Mouse (Mus musculus): ENCODE results near the gene Trim24. TPM values are rescaled to one million over a fixed set of nuclear protein-coding genes. Genes with fewer than 3 reads are reported as not detected.
"Not testable (repeated sequence)": the region's sequence is repeated elsewhere in the genome, so short reads cannot be mapped to it uniquely, and the experiment has no call there.

The Trim24 gene
- polyA plus RNA-seq, 1 experiment from 2014 or later: 32.6 TPM

DNA sequence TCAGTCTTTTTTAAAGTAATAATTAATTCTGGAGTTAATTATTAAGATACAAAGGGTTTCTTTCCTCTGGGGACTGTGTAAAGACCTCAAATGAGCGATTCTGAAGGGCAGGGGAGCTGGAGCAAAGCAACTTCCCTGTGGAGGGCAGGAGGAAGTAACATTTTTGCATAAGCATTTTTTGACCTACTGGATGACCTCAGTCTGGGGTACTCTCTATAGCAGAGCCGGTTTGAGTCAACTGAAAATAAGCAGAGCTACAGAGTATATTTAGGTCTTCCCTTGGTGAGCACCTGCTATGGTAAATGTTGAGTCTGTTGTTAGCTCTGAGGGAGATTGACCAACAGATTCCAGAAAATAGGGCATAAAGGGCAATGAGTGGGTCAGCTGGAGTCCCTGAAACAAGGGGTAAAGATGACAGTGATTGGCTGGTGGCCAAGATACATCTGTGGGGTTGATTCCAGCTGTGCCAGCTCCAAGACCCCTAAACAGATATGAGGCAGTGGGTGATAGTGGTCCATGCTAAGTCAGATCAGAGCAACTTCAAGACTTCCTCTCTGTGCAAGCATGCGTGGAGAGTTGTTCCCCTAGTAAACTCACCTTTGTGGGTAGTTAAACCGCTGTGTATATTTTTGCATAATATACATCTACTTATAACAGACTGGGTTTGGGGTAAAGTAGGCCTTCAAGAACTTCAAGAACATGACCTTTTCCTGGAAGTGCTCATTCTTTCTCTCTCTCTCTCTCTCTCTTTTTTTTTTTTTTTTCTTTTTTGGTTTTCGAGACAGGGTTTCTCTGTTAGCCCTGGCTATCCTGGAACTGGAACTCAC, 27.6 kb upstream of the Trim24 start:
- peaks cover 4% of the 10 kb centered on the region; the same call in 1 of the 2 replicates for H3K9me3 ChIP-seq (ENCODE audit: control insufficient read depth, low read length)
- no peaks in the 10 kb centered on the region for H3K4me1 ChIP-seq (replicated peaks; ENCODE audit: control insufficient read depth, insufficient read depth, low read length)
- 84% methylated on average over 5 of the region's 5 CpGs for WGBS
- no peak for ATAC-seq (ENCODE audit: low FRiP score)
- H3K27me3 ChIP-seq (ENCODE audit: control insufficient read depth, insufficient read depth, low read length): no peaks in the 10 kb centered on the region
- no peak for DNase-seq (ENCODE audit: low spot score)
- H3K4me3 ChIP-seq (replicated peaks; ENCODE audit: low read length): no peak overlapping the region
- H3K4me2 ChIP-seq (replicated peaks): no peak overlapping the region
- H3K9ac ChIP-seq: no peak overlapping the region
- no peak overlapping the region for H3K27ac ChIP-seq
- no peaks in the 10 kb centered on the region for H3K36me3 ChIP-seq (replicated peaks; ENCODE audit: control insufficient read depth, insufficient read depth)

GRCm38 (mm10) chr6:37843647-37844273, 26.9 kb upstream of the Trim24 start:
- Histone ChIP-seq H3K9me3 (ENCODE audit: control insufficient read depth, low read length) (peaks cover 11% of the 10 kb centered on the region), H3K4me3 (replicated peaks; ENCODE audit: low read length) (no peak overlapping the region), H3K36me3 (replicated peaks; ENCODE audit: control insufficient read depth, insufficient read depth) (no peaks in the 10 kb centered on the region), H3K4me2 (replicated peaks) (no peak overlapping the region), H3K4me1 (replicated peaks; ENCODE audit: control insufficient read depth, insufficient read depth, low read length) (no peaks in the 10 kb centered on the region), H3K27me3 (ENCODE audit: control insufficient read depth, insufficient read depth, low read length) (no peaks in the 10 kb centered on the region), H3K9ac (no peak overlapping the region), H3K27ac (no peak overlapping the region)
- DNase-seq (ENCODE audit: low spot score): no peak
- 91% methylated on average over 8 of the region's 8 CpGs for WGBS
- no peak for ATAC-seq (ENCODE audit: low FRiP score)

GRCm38 (mm10) chr6:37844947-37845346, 25.7 kb upstream of the Trim24 start:
- not testable (repeated sequence) for ATAC-seq (ENCODE audit: low FRiP score); H3K9ac ChIP-seq; H3K4me2 ChIP-seq (replicated peaks); H3K4me3 ChIP-seq (replicated peaks; ENCODE audit: low read length); H3K4me1 ChIP-seq (replicated peaks; ENCODE audit: control insufficient read depth, insufficient read depth, low read length); H3K36me3 ChIP-seq (replicated peaks; ENCODE audit: control insufficient read depth, insufficient read depth); H3K27ac ChIP-seq; H3K27me3 ChIP-seq (ENCODE audit: control insufficient read depth, insufficient read depth, low read length); DNase-seq (ENCODE audit: low spot score)
- WGBS: 93% methylated on average over 6 of the region's 6 CpGs
- H3K9me3 ChIP-seq (ENCODE audit: control insufficient read depth, low read length): peaks cover 12% of the 10 kb centered on the region

- 86% methylated on average over 4 of the region's 4 CpGs for WGBS
- H3K27me3 ChIP-seq (ENCODE audit: control insufficient read depth, insufficient read depth, low read length); ATAC-seq (ENCODE audit: low FRiP score); H3K9ac ChIP-seq; H3K27ac ChIP-seq; DNase-seq (ENCODE audit: low spot score); H3K4me3 ChIP-seq (replicated peaks; ENCODE audit: low read length); H3K4me2 ChIP-seq (replicated peaks); H3K36me3 ChIP-seq (replicated peaks; ENCODE audit: control insufficient read depth, insufficient read depth); H3K4me1 ChIP-seq (replicated peaks; ENCODE audit: control insufficient read depth, insufficient read depth, low read length): not testable (repeated sequence)
- peaks cover 15% of the 10 kb centered on the region for H3K9me3 ChIP-seq (ENCODE audit: control insufficient read depth, low read length)
Measured at GRCm38 (mm10) chr6:37847531-37847930, 23.1 kb upstream of the Trim24 start.

GRCm38 (mm10) chr6:37851352-37851751, 19.3 kb upstream of the Trim24 start:
- peaks cover 15% of the 10 kb centered on the region for H3K9me3 ChIP-seq (ENCODE audit: control insufficient read depth, low read length)
- no peaks in the 10 kb centered on the region for H3K27me3 ChIP-seq (ENCODE audit: control insufficient read depth, insufficient read depth, low read length)
- no peak overlapping the region for H3K4me2 ChIP-seq (replicated peaks)
- H3K36me3 ChIP-seq (replicated peaks; ENCODE audit: control insufficient read depth, insufficient read depth): no peaks in the 10 kb centered on the region
- ATAC-seq (ENCODE audit: low FRiP score) (no peak), DNase-seq (ENCODE audit: low spot score) (no peak)
- no peak overlapping the region for H3K9ac ChIP-seq
- no peak overlapping the region for H3K4me3 ChIP-seq (replicated peaks; ENCODE audit: low read length)
- 93% methylated on average over 2 of the region's 2 CpGs for WGBS
- H3K27ac ChIP-seq: no peak overlapping the region
- H3K4me1 ChIP-seq (replicated peaks; ENCODE audit: control insufficient read depth, insufficient read depth, low read length): no peaks in the 10 kb centered on the region

- H3K36me3 ChIP-seq (replicated peaks; ENCODE audit: control insufficient read depth, insufficient read depth): no peaks in the 10 kb centered on the region
- no peak overlapping the region for H3K4me3 ChIP-seq (replicated peaks; ENCODE audit: low read length)
- no peak overlapping the region for H3K4me2 ChIP-seq (replicated peaks)
- H3K9ac ChIP-seq: no peak overlapping the region
- DNase-seq (ENCODE audit: low spot score): no peak
- H3K4me1 ChIP-seq (replicated peaks; ENCODE audit: control insufficient read depth, insufficient read depth, low read length): no peaks in the 10 kb centered on the region
- 96% methylated on average over 2 of the region's 2 CpGs for WGBS
- no peaks in the 10 kb centered on the region for H3K27me3 ChIP-seq (ENCODE audit: control insufficient read depth, insufficient read depth, low read length)
- ATAC-seq (ENCODE audit: low FRiP score): no peak
- peaks cover 9% of the 10 kb centered on the region for H3K9me3 ChIP-seq (ENCODE audit: control insufficient read depth, low read length)
- no peak overlapping the region for H3K27ac ChIP-seq
Measured at GRCm38 (mm10) chr6:37853289-37853688, 17.3 kb upstream of the Trim24 start.

DNA sequence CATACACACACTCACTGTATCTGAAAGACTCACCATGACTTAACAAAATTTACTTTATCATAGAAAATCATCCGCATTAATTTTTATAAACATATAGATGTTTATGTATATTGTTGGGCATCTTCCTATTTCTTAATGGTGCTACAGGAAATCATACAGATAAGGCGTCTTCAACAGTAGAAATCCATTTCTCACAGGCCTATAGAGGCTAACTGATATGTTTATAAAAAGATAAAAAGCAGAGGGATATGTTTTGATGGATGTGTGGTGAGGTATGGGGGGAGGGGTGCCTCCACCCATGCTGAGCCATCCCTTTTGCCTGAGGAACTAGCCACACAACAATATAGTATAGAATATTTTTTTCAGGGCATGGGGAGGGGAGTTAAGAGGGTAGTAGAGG, 15.2 kb upstream of the Trim24 start:
- DNase-seq (ENCODE audit: low spot score): no peak
- no peak for ATAC-seq (ENCODE audit: low FRiP score)
- Histone ChIP-seq H3K9ac (no peak overlapping the region), H3K4me1 (replicated peaks; ENCODE audit: control insufficient read depth, insufficient read depth, low read length) (no peaks in the 10 kb centered on the region), H3K4me2 (replicated peaks) (no peak overlapping the region), H3K27ac (no peak overlapping the region), H3K27me3 (ENCODE audit: control insufficient read depth, insufficient read depth, low read length) (no peaks in the 10 kb centered on the region), H3K4me3 (replicated peaks; ENCODE audit: low read length) (no peak overlapping the region), H3K36me3 (replicated peaks; ENCODE audit: control insufficient read depth, insufficient read depth) (no peaks in the 10 kb centered on the region), H3K9me3 (ENCODE audit: control insufficient read depth, low read length) (0 out of 2 replicates have a peak, but pooled peaks cover 3% of the 10 kb centered on the region)
- 92% methylated on average over 2 of the region's 2 CpGs for WGBS

DNA sequence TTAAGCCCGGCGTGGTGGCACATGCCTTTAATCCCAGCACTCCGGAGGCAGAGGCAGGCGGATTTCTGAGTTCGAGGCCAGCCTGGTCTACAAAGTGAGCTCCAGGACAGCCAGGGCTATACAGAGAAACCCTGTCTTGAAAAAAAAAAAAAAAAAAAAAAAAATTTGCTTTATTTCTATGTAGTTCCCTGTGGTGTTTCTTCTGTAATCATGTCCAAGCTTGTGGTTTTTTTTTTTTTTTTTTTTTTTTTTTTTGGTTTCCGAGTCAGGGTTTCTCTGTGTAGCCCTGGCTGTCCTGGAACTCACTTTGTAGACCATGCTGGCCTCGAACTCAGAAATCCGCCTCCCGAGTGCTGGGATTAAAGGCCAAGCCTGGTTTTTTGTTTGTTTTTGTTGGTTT, 14.3 kb upstream of the Trim24 start:
- DNase-seq (ENCODE audit: low spot score); H3K27me3 ChIP-seq (ENCODE audit: control insufficient read depth, insufficient read depth, low read length); H3K4me2 ChIP-seq (replicated peaks); H3K9me3 ChIP-seq (ENCODE audit: control insufficient read depth, low read length); H3K27ac ChIP-seq; ATAC-seq (ENCODE audit: low FRiP score); H3K9ac ChIP-seq; H3K36me3 ChIP-seq (replicated peaks; ENCODE audit: control insufficient read depth, insufficient read depth); H3K4me1 ChIP-seq (replicated peaks; ENCODE audit: control insufficient read depth, insufficient read depth, low read length); H3K4me3 ChIP-seq (replicated peaks; ENCODE audit: low read length): not testable (repeated sequence)
- WGBS: 94% methylated on average over 9 of the region's 9 CpGs

DNA sequence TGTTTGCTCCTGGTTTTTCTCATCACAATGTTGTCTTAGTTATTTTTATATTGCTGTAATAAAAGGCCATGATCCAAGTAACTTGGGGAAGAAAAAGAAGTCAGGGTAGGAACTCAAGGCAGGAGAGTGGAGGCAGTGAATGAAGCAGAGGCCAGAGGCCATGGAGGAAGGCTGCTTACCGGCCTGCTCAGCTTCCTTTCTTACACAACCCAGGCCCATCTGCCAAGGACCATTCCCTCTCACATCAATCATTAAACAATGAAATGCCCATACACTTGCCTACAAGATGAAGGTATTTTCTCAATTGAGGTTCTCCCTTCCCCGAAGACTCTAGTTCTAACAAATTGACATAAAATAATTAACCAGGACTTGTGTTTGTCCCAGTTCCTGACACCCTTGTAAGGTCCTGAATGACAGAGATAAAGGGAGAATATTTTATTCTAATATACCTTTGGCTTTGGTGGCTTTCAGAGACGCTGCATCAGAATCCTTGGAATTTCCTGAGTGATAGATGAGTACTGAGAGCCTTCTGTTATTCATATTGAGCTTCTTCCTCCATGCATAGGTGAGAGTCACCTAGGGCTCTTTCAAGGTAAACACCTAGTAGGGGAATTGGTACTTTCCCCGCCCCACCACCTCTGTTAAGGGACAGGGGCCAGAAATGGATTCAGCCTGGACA, 13.3 kb upstream of the Trim24 start:
- no peak overlapping the region for H3K4me2 ChIP-seq (replicated peaks)
- no peak for ATAC-seq (ENCODE audit: low FRiP score)
- no peak overlapping the region for H3K9ac ChIP-seq
- H3K27me3 ChIP-seq (ENCODE audit: control insufficient read depth, insufficient read depth, low read length): no peaks in the 10 kb centered on the region
- H3K27ac ChIP-seq: no peak overlapping the region
- H3K4me1 ChIP-seq (replicated peaks; ENCODE audit: control insufficient read depth, insufficient read depth, low read length): no peaks in the 10 kb centered on the region
- 64% methylated on average over 4 of the region's 4 CpGs for WGBS
- no peak for DNase-seq (ENCODE audit: low spot score)
- no peaks in the 10 kb centered on the region for H3K36me3 ChIP-seq (replicated peaks; ENCODE audit: control insufficient read depth, insufficient read depth)
- H3K9me3 ChIP-seq (ENCODE audit: control insufficient read depth, low read length): no peaks in the 10 kb centered on the region
- H3K4me3 ChIP-seq (replicated peaks; ENCODE audit: low read length): no peak overlapping the region
